Mouse (Mus musculus) right cerebral cortex, postnatal 36 days (tissue): ENCODE measurements around the gene Pabpc4.

Source experiments
- DNase-seq, 2 experiments: peaks; one replicate each; pipeline ENCODE4 v3.0.0; 2022; ENCODE audit warnings: low spot score in 2 of 2, mixed read lengths in 1 of 2

The Pabpc4 gene

DNA sequence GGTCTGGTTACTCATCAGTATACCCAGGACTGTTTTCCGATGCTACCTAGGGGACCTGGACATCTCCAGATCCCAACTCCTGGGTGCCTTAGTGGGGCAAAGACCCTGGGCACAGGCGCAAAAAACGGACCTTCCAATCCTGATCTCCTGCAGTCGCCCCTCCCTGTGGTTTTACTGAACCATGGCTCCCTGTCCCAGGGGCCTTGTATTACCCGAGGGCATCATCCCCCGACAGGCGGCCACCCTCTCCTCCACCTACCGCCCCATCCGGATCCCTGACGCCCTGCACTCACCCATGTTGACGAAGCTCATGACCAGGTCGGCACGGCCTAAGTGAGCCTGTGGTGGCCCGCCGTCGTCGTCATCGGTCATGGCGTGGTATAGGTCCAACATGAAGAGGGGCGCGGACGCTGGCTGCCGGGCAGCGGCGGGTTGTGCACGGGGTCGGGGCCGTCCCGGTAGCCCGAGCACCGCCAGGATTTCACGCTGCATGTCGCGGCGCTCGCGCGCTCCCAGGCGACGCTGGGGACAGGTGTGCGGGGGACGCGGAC is 80.0 kb downstream of the Pabpc4 start:
- DNase-seq, result no peak

- no peak for DNase-seq
These were observed 80.7 kb downstream of the Pabpc4 start, which contains the start of gene Bmp8a for GRCm38 (mm10) chr4:123342642-123343470. Gene Bmp8a (minus strand): TSS chr4:123343252.

DNA sequence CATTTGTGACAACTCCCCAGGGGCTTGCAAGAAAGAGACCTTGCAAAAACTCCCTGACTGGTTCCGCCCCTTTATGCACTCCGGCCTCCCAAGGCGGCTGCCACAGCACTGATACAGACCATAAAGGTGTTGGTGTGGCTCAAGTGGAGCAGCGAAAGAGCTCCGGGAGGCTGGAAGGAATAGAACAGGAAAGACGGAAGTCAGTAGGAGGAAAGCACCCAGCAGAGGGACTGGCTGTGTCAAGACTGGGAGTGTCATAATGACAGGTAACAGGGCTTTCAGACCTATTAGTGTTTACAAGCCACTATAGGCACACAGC is 81.3 kb downstream of the Pabpc4 start:
- DNase-seq, result no peak
